Mouse (Mus musculus): ENCODE results near the gene Hhipl1.

The Hhipl1 gene

GRCm38 (mm10) chr12:108313244-108313772 lies 7.2 kb downstream of the Hhipl1 start:
- no peak for DNase-seq

- no peak for DNase-seq
Measured at GRCm38 (mm10) chr12:108315818-108316217, 9.7 kb downstream of the Hhipl1 start.

- no peak for DNase-seq
Measured at GRCm38 (mm10) chr12:108316655-108317054, 10.6 kb downstream of the Hhipl1 start.

GRCm38 (mm10) chr12:108317201-108317738 lies 11.2 kb downstream of the Hhipl1 start:
- no peak for DNase-seq

GRCm38 (mm10) chr12:108317826-108318430 lies 11.9 kb downstream of the Hhipl1 start:
- DNase-seq: no peak

- no peak for DNase-seq
Measured at GRCm38 (mm10) chr12:108318499-108318898, 12.4 kb downstream of the Hhipl1 start.

- DNase-seq: no peak
Measured at GRCm38 (mm10) chr12:108320096-108320495, 14.0 kb downstream of the Hhipl1 start.

GRCm38 (mm10) chr12:108326401-108326800 lies 20.3 kb downstream of the Hhipl1 start:
- no peak for DNase-seq

- DNase-seq: peak; percentile 50 to 70
Measured at GRCm38 (mm10) chr12:108327889-108328491, 21.9 kb downstream of the Hhipl1 start.

- DNase-seq: peak; percentile 91 to 92
Measured at GRCm38 (mm10) chr12:108333056-108333455, 27.0 kb downstream of the Hhipl1 start.

- no peak for DNase-seq
Measured at GRCm38 (mm10) chr12:108333481-108333882, 27.4 kb downstream of the Hhipl1 start.

- peak; percentile 98 to 100 for DNase-seq
Measured at GRCm38 (mm10) chr12:108333895-108334445, 27.9 kb downstream of the Hhipl1 start, which contains the start of gene Cyp46a1. Gene Cyp46a1, plus strand, starts transcription at chr12:108334381.

GRCm38 (mm10) chr12:108334529-108334928 lies 28.5 kb downstream of the Hhipl1 start:
- no peak for DNase-seq

- DNase-seq: peak; percentile 56 to 74
Measured at GRCm38 (mm10) chr12:108338572-108339190, 32.6 kb downstream of the Hhipl1 start.

- no peak for DNase-seq
Measured at GRCm38 (mm10) chr12:108348151-108348550, 42.1 kb downstream of the Hhipl1 start.

- DNase-seq: no peak
Measured at GRCm38 (mm10) chr12:108349026-108349425, 43.0 kb downstream of the Hhipl1 start.

GRCm38 (mm10) chr12:108350931-108351330 lies 44.9 kb downstream of the Hhipl1 start:
- peak in 1 of 2 experiments; percentile 42 for DNase-seq

GRCm38 (mm10) chr12:108352371-108353136 lies 46.5 kb downstream of the Hhipl1 start:
- peak; percentile 58 to 62 for DNase-seq

- peak; percentile 95 to 96 for DNase-seq
Measured at GRCm38 (mm10) chr12:108354284-108354683, 48.2 kb downstream of the Hhipl1 start.

GRCm38 (mm10) chr12:108355271-108355670 lies 49.2 kb downstream of the Hhipl1 start:
- peak; percentile 83 to 85 for DNase-seq

- DNase-seq: peak in 1 of 2 experiments; percentile 51
Measured at GRCm38 (mm10) chr12:108355986-108356385, 49.9 kb downstream of the Hhipl1 start.

GRCm38 (mm10) chr12:108363796-108364195 lies 57.7 kb downstream of the Hhipl1 start:
- DNase-seq: peak; percentile 97

Measured in cerebellum, postnatal 25 days (tissue).